Mouse (Mus musculus) megakaryocyte, embryonic 14.5 days (primary cell): ENCODE measurements around the gene Pitpnm2.

ENCODE experiments used
- FLI1 ChIP-seq: IDR thresholded peaks from 2 replicates; pipeline ENCODE4 v1.6.1; 2012; ENCODE audit warnings: low read length, inconsistent platforms, mixed read lengths
- GATA1 ChIP-seq: IDR thresholded peaks from 3 replicates; pipeline ENCODE4 v1.6.1; 2012; ENCODE audit warnings: mixed read lengths, low read length, inconsistent platforms, borderline replicate concordance

- TF ChIP-seq GATA1: no peak
- TF ChIP-seq FLI1: no peak
Measured at GRCm38 (mm10) chr5:124213588-124214469, 35.7 kb downstream of the Pitpnm2 start.
